Mouse (Mus musculus): ENCODE results near the gene Inava. TPM values are rescaled to one million over a fixed set of nuclear protein-coding genes. Genes with fewer than 3 reads are reported as not detected.

The Inava gene
- polyA plus RNA-seq (2014; fragmentation: Illumina TruSeq; extraction: RNeasy Lipid Tissue Mini Kit (QIAGEN cat#74804); ENCODE audit: low read depth, low replicate concordance): 1.9 TPM

GRCm38 (mm10) chr1:136233892-136234594 is at the start of gene Inava:
Gene Inava (minus strand): TSS chr1:136234264.

GRCm38 (mm10) chr1:136260635-136261238 is 26.7 kb upstream of the Inava start, which contains the start of gene Gpr25:
Gene Gpr25 (minus strand): TSS chr1:136260873.

GRCm38 (mm10) chr1:136212803-136213202 is 21.3 kb downstream of the Inava start, which contains the start of gene Mroh3:
Gene Mroh3 (minus strand): TSS chr1:136212828.

Other genes starting within 250 kb of the Inava start
- 0.11 TPM for gene Igfn1, start 227.9 kb downstream of the Inava start, polyA plus RNA-seq (2014; fragmentation: Illumina TruSeq; extraction: RNeasy Lipid Tissue Mini Kit (QIAGEN cat#74804); ENCODE audit: low read depth, low replicate concordance)
- gene Tmem9, start 226.1 kb downstream of the Inava start, polyA plus RNA-seq (2014; fragmentation: Illumina TruSeq; extraction: RNeasy Lipid Tissue Mini Kit (QIAGEN cat#74804); ENCODE audit: low read depth, low replicate concordance): 1.7 TPM
- gene Ascl5, start 183.5 kb downstream of the Inava start, polyA plus RNA-seq (2014; fragmentation: Illumina TruSeq; extraction: RNeasy Lipid Tissue Mini Kit (QIAGEN cat#74804); ENCODE audit: low read depth, low replicate concordance): not detected
- 0.84 TPM for gene Cacna1s, start 181.5 kb downstream of the Inava start, polyA plus RNA-seq (2014; fragmentation: Illumina TruSeq; extraction: RNeasy Lipid Tissue Mini Kit (QIAGEN cat#74804); ENCODE audit: low read depth, low replicate concordance)
- 1.1 TPM for gene Kif21b, start 102.9 kb downstream of the Inava start, polyA plus RNA-seq (2014; fragmentation: Illumina TruSeq; extraction: RNeasy Lipid Tissue Mini Kit (QIAGEN cat#74804); ENCODE audit: low read depth, low replicate concordance)
- gene Mroh3, start 21.4 kb downstream of the Inava start, polyA plus RNA-seq (2014; fragmentation: Illumina TruSeq; extraction: RNeasy Lipid Tissue Mini Kit (QIAGEN cat#74804); ENCODE audit: low read depth, low replicate concordance): 5.8 TPM
- gene Gpr25, start 26.6 kb upstream of the Inava start, polyA plus RNA-seq (2014; fragmentation: Illumina TruSeq; extraction: RNeasy Lipid Tissue Mini Kit (QIAGEN cat#74804); ENCODE audit: low read depth, low replicate concordance): not detected
- 48.0 TPM for gene Camsap2, start 111.8 kb upstream of the Inava start, polyA plus RNA-seq (2014; fragmentation: Illumina TruSeq; extraction: RNeasy Lipid Tissue Mini Kit (QIAGEN cat#74804); ENCODE audit: low read depth, low replicate concordance)
- gene Ddx59, start 181.0 kb upstream of the Inava start, polyA plus RNA-seq (2014; fragmentation: Illumina TruSeq; extraction: RNeasy Lipid Tissue Mini Kit (QIAGEN cat#74804); ENCODE audit: low read depth, low replicate concordance): 6.1 TPM
- gene Kif14, start 232.1 kb upstream of the Inava start, polyA plus RNA-seq (2014; fragmentation: Illumina TruSeq; extraction: RNeasy Lipid Tissue Mini Kit (QIAGEN cat#74804); ENCODE audit: low read depth, low replicate concordance): 6.5 TPM